Mouse (Mus musculus) erythroblast, embryonic 14.5 days (primary cell): ENCODE data around the gene Mcm6. TPM values are rescaled to one million over a fixed set of nuclear protein-coding genes. Genes with fewer than 3 reads are reported as not detected.
"Not testable (repeated sequence)": the region's sequence is repeated elsewhere in the genome, so short reads cannot be mapped to it uniquely, and the experiment has no call there.

Experiments
- H3K27me3 ChIP-seq: 2 replicates; pipeline ENCODE4 v1.6.1; 2012; ENCODE audit warnings: inconsistent platforms; ENCODE audit not compliant: control insufficient read depth
- H3K36me3 ChIP-seq: 2 replicates; pipeline ENCODE4 v1.6.1; 2012; ENCODE audit warnings: mild to moderate bottlenecking, inconsistent platforms; ENCODE audit not compliant: control insufficient read depth
- H3K4me1 ChIP-seq: 2 replicates; pipeline ENCODE4 v1.6.1; 2012; ENCODE audit warnings: inconsistent platforms; ENCODE audit not compliant: control insufficient read depth
- H3K4me3 ChIP-seq: replicated peaks from 2 replicates; pipeline ENCODE3; 2012; ENCODE audit warnings: moderate library complexity, mild to moderate bottlenecking, inconsistent platforms
- H3K9me3 ChIP-seq: 2 replicates; pipeline ENCODE4 v1.6.1; 2012; ENCODE audit warnings: low read length, inconsistent platforms, mixed read lengths; ENCODE audit not compliant: control insufficient read depth
- GATA1 ChIP-seq: IDR thresholded peaks from 2 replicates; pipeline ENCODE4 v1.6.1; 2012; ENCODE audit warnings: low read length, inconsistent platforms, mixed read lengths
- TAL1 ChIP-seq: IDR thresholded peaks from 3 replicates; pipeline ENCODE4 v1.6.1; 2012; ENCODE audit warnings: low read length, inconsistent platforms, mixed read lengths
- polyA plus RNA-seq: library from polyadenylated mRNA; stranded (reverse); fragments of >175 nt; gene quantifications from 2 replicates; pipeline ENCODE4 v1.2.3, GENCODE M21; 2012

Gene Mcm6
- polyA plus RNA-seq, 1 experiment = 3.9 TPM

DNA sequence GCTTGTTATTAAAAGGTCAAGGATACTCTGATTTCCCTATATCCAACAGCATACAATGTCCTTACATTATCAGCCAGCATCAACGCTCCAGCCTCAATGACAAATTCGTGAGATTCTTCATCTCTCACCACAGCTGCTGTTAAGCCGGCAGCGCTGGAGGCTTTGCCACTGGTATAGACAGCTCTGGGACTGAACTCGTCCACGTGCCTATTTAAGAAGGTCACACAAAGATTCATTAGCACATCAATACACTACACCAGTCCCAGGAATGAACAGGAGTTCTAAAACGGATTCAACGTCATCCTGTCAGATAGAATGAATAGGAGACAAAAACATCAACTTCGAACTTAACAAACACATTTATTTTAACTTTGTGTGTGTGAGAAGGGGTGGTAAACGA lies 15.2 kb downstream of the Mcm6 start:
- TF ChIP-seq TAL1 (no peak), GATA1 (no peak)
- Histone ChIP-seq H3K36me3 (peaks cover 97% of the 10 kb centered on the region), H3K4me3 (no peak overlapping the region), H3K27me3 (no peaks in the 10 kb centered on the region), H3K9me3 (no peaks in the 10 kb centered on the region), H3K4me1 (no peaks in the 10 kb centered on the region; the same call in 1 of the 2 replicates)

DNA sequence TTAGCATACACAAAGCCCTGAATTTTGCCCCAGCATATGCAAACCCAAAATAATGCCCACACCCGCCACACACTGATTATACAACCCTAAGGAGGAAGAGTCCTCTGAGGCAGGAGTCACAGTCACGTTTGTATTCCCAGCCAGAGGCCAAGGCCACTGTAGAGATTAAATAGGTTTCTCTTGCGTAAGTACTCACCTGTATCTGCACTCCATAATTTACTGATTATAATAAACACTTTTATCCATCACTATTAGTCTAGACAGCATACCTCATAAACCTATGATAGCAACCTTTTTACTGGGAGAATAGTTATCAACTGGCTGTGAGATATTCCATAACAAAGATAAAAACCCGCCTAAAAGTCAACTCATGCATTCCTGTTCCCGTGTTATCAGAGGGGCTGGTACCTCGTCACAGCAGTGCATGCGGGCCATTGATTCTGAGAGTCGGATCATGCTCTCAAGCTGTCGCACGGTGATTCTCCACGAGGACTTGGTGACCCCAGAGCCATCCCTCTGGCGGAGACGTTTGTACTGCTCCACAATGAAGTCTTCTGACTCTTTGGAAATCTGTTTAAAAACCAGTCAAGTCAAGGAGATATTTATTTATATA lies 21.6 kb downstream of the Mcm6 start:
- Histone ChIP-seq H3K36me3 (peaks cover 97% of the 10 kb centered on the region), H3K27me3 (no peaks in the 10 kb centered on the region), H3K4me1 (no peaks in the 10 kb centered on the region), H3K4me3 (no peak overlapping the region), H3K9me3 (no peaks in the 10 kb centered on the region)
- TF ChIP-seq GATA1 (no peak), TAL1 (no peak)

DNA sequence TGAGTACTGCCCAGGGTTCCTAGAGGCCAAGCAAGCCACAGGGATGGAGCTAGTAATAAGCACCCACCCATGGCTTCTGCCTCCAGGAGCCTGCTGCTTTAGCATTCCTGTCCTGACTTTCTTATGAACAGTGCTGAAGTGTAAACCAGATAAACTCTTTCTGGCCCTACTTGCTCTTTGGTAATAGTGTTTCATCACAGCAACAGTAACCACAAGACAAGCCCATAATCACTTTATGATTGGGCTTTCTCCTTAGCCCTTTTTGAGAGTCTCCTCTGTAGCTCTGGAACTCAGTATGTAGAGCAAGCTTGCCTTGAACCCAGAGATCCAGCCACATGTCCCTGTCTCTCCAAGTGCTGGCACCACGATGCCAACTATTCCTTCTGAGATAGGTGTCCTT lies 29.2 kb downstream of the Mcm6 start:
- TF ChIP-seq GATA1 (no peak), TAL1 (no peak)
- Histone ChIP-seq H3K4me3 (no peak overlapping the region), H3K4me1 (peaks cover 11% of the 10 kb centered on the region), H3K9me3 (no peaks in the 10 kb centered on the region), H3K36me3 (peaks cover 91% of the 10 kb centered on the region), H3K27me3 (no peaks in the 10 kb centered on the region)

DNA sequence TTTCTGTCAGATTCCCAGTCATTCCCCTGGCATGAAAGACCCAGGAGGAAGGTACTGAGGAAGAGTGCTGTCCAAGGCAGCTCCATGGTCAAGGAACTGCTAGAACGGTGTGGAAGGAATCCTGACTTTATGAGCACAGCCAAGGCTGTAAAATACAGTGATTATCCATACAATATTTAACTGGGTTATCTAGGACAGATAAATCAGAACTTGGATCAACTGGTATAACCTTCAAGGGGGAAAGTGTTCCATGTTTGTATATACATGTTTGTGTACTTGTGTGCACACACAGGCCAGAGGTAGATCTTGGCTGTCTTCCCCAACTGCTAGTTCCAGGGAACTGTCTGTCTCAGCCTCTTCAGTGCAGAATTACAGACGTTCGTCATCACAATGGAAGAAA lies 31.2 kb downstream of the Mcm6 start, which contains the start of gene Lct:
Lct (minus strand) TSS at position 101 of the 400 bp plus-strand sequence.
- peaks cover 13% of the 10 kb centered on the region for H3K4me1 ChIP-seq
- no peaks in the 10 kb centered on the region for H3K9me3 ChIP-seq
- H3K27me3 ChIP-seq = no peaks in the 10 kb centered on the region
- peaks cover 85% of the 10 kb centered on the region for H3K36me3 ChIP-seq
- no peak for TF ChIP-seq GATA1
- TF ChIP-seq TAL1 = no peak
- no peak within 1 kb of the TSS for H3K4me3 ChIP-seq

DNA sequence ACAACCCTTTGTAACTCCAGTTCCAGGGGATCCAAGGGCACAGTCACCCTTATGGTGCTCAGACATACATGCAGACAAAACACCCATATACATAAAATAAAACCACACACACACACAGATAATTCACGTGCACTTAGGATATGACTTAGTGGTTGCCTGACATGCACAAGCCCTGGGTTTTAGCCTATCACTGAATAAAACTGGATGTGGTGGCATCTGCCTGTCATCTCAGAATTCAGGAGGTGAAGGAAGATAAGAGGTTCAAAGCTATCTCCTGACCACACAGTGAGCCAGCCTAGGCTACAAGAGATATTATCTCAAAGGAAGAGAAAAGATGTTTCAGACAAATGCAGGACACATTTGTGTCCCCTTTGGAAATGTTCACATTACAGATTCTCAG lies 32.3 kb downstream of the Mcm6 start:
- TF ChIP-seq GATA1 (no peak), TAL1 (no peak)
- Histone ChIP-seq H3K27me3 (no peaks in the 10 kb centered on the region), H3K4me1 (peaks cover 15% of the 10 kb centered on the region), H3K36me3 (peaks cover 74% of the 10 kb centered on the region), H3K9me3 (no peaks in the 10 kb centered on the region), H3K4me3 (no peak overlapping the region)

DNA sequence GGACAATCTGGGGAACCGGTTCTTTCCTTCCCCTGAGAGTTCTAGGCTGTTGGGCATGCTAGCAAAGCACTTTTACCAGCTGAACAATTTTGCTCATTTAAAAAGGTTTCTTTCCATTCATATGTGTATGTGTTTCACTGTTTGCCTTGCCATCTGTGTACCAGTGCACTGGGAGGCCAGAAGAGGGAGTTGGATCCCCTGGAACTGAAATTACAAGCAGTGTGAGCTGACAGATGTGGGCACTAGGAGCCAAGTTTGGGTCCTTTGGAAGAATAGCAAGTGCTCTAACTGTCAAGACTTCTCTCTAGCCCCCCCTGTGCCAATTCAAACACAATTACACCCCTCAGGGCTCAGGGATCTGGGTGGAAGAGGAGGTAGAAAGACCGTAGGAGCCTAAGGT lies 34.7 kb downstream of the Mcm6 start:
- no peak for TF ChIP-seq GATA1
- TF ChIP-seq TAL1 = no peak

DNA sequence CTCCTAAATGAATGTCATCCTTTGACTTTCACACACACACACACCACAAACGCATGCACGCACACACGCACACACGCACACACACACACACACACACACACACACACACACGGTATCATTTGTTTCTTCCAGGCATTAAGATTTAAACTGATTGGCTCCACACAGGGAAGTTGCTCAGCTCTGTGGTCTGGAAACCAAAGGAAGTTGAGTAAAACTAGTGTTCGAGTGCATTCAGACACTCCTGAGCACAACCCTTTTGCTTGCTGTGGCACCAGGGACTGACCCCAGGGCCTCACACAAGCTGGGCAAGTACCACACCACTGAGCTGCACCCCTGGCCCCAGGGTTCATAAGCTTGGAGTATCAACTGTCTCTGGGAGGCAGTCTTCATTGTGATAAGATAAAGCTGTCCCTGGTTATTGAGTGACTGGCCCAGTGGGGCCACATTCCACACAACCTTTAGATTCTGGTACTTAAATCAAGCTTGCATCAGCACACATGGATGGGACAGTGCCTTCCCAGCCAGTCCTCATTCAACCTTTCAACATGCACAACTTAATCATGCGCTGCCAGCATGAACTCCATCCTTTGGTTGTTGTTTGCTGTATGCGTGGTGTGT lies 36.3 kb downstream of the Mcm6 start:
- Histone ChIP-seq H3K4me1 (peaks cover 15% of the 10 kb centered on the region), H3K9me3 (no peaks in the 10 kb centered on the region), H3K27me3 (no peaks in the 10 kb centered on the region), H3K36me3 (peaks cover 34% of the 10 kb centered on the region), H3K4me3 (no peak overlapping the region)
- TF ChIP-seq TAL1 (no peak), GATA1 (no peak)

More for the DNA sequence above, 34.7 kb downstream of the Mcm6 start:
- H3K27me3 ChIP-seq = no peaks in the 10 kb centered on the region
- H3K4me1 ChIP-seq = peaks cover 15% of the 10 kb centered on the region
- peaks cover 50% of the 10 kb centered on the region for H3K36me3 ChIP-seq
- no peaks in the 10 kb centered on the region for H3K9me3 ChIP-seq
- H3K4me3 ChIP-seq = no peak overlapping the region

DNA sequence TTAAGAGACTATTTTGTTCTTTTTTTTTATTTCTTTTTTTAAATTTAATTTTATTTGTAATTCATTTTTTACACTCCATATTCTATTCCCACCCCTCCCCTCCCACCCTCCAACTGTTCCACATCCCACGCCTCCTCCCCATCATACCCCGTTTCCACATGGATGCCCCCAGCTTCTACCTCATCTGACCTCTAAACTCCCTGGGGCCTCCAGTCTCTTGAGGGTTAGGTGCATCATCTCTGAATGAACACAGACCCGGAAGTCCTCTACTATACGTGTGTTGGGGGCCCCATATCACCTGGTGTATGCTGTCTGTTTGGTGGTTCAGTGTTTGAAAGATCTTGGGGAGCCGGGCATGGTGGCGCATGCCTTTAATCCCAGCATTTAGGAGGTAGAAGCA lies 40.2 kb downstream of the Mcm6 start:
- H3K4me3 ChIP-seq, H3K27me3 ChIP-seq, H3K9me3 ChIP-seq, H3K4me1 ChIP-seq, H3K36me3 ChIP-seq: not testable (repeated sequence)

DNA sequence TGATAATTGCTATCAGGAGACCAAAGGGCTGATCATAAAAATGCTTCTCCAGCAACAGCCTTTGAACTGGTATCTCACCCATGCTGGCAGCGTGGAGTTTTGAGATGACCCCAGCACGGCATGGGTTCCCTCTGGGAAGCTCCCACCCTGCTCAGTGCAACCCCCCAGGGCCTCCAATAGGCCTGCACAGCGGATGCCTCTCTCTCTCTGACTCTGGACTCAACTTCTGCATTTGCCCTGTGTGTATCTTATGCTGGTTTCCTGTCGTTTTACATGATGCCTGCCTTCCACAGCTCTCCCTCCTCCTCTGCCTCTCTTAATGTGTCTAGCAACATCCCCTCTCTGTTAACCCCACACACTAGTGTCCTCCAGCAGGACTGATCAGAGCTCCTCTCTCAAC lies 44.8 kb downstream of the Mcm6 start:
- Histone ChIP-seq H3K9me3 (peaks cover 3% of the 10 kb centered on the region; the same call in 1 of the 2 replicates), H3K4me3 (no peak overlapping the region), H3K27me3 (no peaks in the 10 kb centered on the region), H3K4me1 (no peaks in the 10 kb centered on the region), H3K36me3 (no peaks in the 10 kb centered on the region)
- TF ChIP-seq TAL1 (no peak), GATA1 (no peak)

DNA sequence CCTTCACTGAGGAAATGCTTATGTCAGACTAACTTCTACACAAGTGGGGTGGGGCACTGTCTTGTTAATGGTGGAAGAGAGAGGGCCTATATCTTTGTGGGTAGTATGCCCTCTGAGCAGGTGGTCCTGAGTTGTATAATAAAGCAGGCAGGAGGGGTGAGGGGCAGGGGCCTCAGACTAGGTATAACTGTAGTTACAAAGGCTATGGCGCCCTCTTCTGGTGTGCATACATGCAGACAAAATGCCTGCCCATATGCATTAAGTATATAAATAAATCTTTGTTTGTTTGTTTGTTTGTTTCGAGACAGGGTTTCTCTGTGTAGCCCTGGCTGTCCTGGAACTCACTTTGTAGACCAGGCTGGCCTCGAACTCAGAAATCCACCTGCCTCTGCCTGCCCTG lies 50.4 kb downstream of the Mcm6 start:
- Histone ChIP-seq H3K4me1 (no peaks in the 10 kb centered on the region), H3K9me3 (no peaks in the 10 kb centered on the region), H3K27me3 (no peaks in the 10 kb centered on the region), H3K36me3 (no peaks in the 10 kb centered on the region), H3K4me3 (no peak overlapping the region)
- TF ChIP-seq TAL1 (no peak), GATA1 (no peak)
